Mouse (Mus musculus) monocyte, adult 5-6 weeks (primary cell): ENCODE measurements around the gene Tarbp1. TPM values are rescaled to one million over a fixed set of nuclear protein-coding genes. Genes with fewer than 3 reads are reported as not detected.
A peak's percentile ranks its signal among the peaks of the same experiment; 100 is the strongest.
"Not testable (repeated sequence)": the region's sequence is repeated elsewhere in the genome, so short reads cannot be mapped to it uniquely, and the experiment has no call there.

Experiments
- ATAC-seq: fragments of 153-309, 156-312 bp; replicated peaks from 2 replicates; pipeline ENCODE4 v1.8.0; 2017; ENCODE audit warnings: mild to moderate bottlenecking; ENCODE audit not compliant: low TSS enrichment, insufficient number of reproducible peaks, severe bottlenecking, poor library complexity, low FRiP score
- total RNA-seq: library from RNA; stranded (forward); fragments of 200-1000, 200-491, 200-594 nt; gene quantifications from 3 replicates; pipeline ENCODE4 v1.2.3, GENCODE M21; 2017

Tarbp1 gene
- total RNA-seq, 1 experiment from 2014 or later = 0.76 TPM

GRCm38 (mm10) chr8:126496915-126497314 lies 22.1 kb upstream of the Tarbp1 start:
- ATAC-seq = no peak

- ATAC-seq = no peak
Observed at GRCm38 (mm10) chr8:126495461-126495860, 20.6 kb upstream of the Tarbp1 start.

DNA sequence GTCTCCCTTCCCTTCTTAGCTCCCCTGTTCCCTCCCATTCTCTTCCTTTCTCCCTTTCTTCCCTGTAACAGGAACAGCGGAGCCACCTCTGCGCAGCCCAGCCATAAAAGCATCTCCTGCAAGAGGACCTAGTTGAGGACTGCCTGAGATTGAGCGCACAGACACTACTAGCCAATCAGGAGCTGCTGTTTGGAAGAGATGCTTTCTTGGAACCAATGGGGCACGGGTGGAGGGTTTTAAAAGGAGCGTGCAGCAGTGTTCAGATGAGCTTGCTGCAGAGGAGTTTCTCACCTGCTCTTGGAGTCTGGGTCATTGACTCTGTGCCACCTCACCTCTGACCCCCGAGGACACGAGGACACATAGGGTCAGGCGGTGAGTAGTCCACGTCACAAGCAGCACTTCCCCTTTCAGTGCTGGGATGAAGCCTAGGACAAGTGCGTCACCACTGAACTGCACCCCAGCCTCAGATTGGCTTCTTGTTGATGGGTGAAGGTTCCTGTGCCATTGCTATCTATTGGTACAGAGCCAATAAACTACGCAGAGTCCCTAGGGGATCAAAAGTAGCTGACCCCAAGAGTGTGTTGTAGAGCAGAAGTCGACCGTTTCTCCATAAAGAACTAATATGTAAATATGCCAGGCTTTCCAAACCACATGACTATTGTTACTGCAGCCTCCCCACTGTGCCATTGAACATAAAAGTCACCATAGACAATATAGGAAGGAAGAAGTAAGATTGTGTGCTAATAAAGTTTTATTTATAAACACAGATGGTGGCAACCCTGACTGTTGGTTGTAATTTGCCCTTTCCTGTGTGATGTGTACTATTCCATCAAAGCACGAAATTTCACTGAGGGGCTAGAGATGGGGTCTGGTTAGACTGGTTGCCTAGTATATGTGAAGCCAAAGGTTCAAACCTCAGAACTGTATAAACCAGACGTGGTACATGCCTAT lies 19.6 kb upstream of the Tarbp1 start:
- peak; percentile 58 for ATAC-seq

DNA sequence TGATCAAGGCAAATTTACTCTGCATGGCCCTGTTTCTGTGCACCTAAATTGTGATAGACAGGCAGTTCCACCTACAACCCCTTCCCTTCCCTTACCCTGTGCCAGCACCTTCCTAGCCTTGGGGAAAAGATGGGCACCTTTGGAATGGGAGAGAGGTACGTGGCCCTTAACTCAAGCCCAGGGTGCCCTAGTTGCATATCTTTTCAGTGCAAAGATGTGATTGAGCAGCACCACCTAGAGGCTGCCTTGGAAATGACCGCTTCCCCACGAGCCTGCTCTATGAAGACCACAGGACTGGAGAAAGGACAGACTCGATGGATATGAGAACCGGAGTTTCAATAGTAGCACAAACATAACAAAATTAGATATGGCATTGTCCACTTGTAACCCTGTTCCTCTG lies 8.1 kb upstream of the Tarbp1 start:
- ATAC-seq = peak; percentile 80

DNA sequence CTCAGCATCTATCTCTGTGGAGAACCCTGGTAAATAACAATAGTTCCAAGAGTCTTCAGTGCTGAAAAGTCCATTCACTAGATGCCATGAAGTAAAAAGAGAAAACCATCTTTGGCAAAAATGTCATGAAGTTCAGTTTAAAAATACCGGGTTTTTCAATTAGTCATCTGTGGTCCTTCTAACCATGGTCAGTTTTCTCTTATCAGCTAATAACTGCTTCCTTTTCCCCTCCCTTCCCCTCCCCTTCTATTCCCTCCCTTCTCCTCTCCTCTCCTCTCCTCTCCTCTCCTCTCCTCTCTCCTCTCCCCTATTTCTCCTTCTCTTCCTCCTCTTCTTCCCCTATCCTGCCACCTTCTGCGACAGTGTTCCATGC lies 7.5 kb upstream of the Tarbp1 start:
- no peak for ATAC-seq

DNA sequence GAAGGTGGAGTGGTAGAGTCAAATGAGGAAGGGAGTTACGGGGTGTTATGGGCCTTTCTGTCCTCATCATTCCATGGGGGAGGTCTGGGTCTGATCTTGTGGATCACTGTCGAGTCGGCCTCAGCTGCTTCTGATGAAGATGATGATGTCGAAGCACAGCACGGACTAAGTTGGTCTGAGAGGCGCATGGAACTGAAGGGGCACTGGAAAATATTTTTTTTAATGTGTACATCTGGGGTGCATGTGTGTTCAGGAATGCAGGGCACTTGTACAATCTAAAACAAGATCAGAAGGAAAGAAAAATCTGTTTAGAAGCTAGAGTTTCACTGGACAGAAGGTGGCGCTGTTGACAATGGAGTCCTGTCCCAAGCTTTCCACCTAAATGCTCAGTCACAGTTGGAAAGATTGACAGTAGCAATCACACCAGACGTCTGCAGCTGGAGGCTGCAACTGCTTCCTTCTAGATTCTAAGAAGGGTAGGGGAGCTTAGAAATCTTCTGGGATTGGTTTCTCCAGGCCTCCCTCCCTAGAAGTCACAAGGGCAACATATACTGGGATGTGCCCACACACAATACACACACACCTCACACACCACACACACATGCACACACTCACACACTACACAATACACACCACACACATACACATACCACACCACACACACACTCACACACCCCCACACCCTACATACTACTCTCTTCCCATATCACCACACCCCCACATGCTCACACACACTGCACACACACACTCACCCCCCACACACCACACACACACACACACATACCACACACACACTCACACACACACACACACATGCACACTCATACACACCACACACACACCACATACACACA lies 6.9 kb upstream of the Tarbp1 start:
- 0 out of 2 replicates have a peak, but pooled peaks have one; percentile 15 for ATAC-seq

- no peak for ATAC-seq
Observed at GRCm38 (mm10) chr8:126480366-126480765, 5.5 kb upstream of the Tarbp1 start.

GRCm38 (mm10) chr8:126478714-126479113 lies 3.8 kb upstream of the Tarbp1 start:
- ATAC-seq = no peak

DNA sequence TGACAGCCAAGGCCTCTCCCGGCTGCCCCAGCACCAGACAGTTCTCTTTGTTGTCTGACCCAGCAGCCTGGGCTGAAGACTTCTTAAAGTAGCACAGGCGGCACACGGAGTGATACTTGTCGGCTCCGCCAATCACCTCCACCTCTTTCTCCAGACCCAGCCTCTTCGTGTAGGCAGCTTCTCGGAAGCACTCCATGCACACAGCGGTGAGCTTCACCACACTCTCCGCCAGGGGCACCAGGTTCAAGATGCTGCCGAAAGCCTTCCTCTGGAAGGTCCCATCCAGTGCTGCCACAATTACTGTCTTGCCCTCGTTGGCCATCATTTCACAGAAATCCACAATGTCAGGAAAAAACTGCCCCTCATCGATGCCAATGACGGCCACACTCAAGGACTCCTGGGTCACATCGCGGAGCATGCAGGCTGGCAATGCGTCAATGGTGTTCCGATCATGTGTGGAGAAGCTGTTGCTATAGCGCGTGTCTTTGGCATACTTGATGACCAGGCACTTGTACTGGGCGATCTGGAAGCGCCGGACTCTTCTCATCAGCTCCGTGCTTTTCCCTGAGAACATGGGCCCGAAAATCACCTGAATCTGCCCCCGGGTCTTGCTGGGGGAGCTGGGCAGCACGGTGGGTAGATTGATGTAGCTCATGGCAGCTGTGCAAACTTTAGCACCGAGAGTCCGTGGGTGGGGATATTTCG lies 1.4 kb upstream of the Tarbp1 start:
- not testable (repeated sequence) for ATAC-seq

GRCm38 (mm10) chr8:126475738-126476137 lies 873 bp upstream of the Tarbp1 start:
- ATAC-seq = not testable (repeated sequence)

- ATAC-seq = no peak
Observed at GRCm38 (mm10) chr8:126473802-126474298, 1.0 kb downstream of the Tarbp1 start.

- no peak for ATAC-seq
Observed at GRCm38 (mm10) chr8:126464071-126464470, 10.8 kb downstream of the Tarbp1 start.

- ATAC-seq = no peak
Observed at GRCm38 (mm10) chr8:126461735-126462134, 13.1 kb downstream of the Tarbp1 start.

- no peak for ATAC-seq
Observed at GRCm38 (mm10) chr8:126460274-126460673, 14.6 kb downstream of the Tarbp1 start.

GRCm38 (mm10) chr8:126455383-126455782 lies 19.5 kb downstream of the Tarbp1 start:
- ATAC-seq = no peak

- no peak for ATAC-seq
Observed at GRCm38 (mm10) chr8:126451158-126451557, 23.7 kb downstream of the Tarbp1 start.

DNA sequence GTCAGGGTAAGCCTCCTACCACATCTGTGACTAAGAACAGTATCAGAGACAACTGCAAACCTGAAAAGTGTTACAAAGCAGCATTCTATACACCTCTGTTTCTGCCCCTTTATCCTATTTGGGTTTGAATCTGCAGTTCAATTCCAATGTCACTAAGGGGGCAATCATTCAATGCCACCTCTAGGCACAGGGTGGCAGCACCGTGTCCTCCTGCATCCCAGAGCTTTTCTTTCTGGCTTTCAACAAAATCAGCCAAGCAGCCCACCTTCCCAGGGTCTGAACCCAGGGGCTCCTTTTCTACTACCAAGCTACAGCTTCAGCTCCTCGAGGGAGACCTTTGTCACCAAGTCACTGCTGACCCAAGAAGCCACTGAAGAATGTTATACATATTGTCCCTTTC lies 35.9 kb downstream of the Tarbp1 start:
- no peak for ATAC-seq

DNA sequence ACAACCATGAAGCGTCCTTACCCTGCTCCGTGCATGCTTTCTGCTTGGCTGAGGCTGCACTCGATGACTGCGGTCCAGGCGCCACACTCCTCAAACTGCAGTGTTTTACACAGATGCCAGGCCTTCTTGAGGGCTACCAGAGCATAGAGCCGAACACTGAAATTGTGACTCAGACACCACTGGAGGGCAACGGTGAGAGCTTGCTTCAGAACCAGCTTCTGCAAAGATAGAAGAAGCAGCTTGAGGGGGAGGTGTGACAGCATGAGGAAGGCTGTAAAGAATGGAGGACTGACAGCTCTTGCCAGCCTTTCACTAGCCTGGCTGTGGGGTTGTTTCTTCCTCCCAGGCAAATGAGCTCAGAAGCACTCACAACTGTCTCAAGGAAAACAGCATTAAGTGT lies 41.0 kb downstream of the Tarbp1 start:
- ATAC-seq = no peak

DNA sequence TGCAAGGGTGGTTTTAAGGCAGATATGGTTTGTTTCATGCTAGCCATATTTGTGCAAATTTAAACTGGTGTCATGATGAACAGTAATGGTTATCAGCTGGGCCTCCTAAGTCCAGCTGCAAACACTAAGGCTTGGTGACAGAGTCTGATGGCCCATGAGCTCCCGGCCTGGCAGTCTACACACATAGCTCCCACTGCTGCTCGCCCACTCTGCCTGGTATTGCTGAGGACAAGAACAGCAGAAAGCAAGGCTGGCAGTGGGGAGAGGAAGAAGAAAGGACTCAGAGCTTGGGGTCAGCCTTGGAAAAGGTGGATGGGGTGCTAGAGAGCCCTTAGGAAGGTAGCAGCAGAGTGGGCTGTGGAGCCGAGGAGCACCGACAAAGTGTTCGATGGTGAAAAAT lies 45.2 kb downstream of the Tarbp1 start:
- ATAC-seq = no peak
